Mouse (Mus musculus) intestine, embryonic 16.5 days (tissue): ENCODE data around the gene Prr5l. TPM values are rescaled to one million over a fixed set of nuclear protein-coding genes. Genes with fewer than 3 reads are reported as not detected.

Experiments
- ATAC-seq: fragments of 200-750 bp; cut with Nextera tagmentation; 2 replicates; pipeline ENCODE4 v1.8.0; 2017; ENCODE audit warnings: moderate TSS enrichment, moderate library complexity
- H3K27ac ChIP-seq: fragments of 300-500 bp; sonication (generic); 2 replicates; pipeline ENCODE4 v1.5.1; 2014; ENCODE audit warnings: mild to moderate bottlenecking, low read length
- H3K27me3 ChIP-seq: fragments of 300-500 bp; sonication (generic); replicated peaks from 2 replicates; pipeline ENCODE4 v1.6.1; 2014; ENCODE audit warnings: low read length, control low read depth, mixed read lengths; ENCODE audit not compliant: control insufficient read depth, insufficient read depth
- H3K36me3 ChIP-seq: fragments of 300-500 bp; sonication (generic); 2 replicates; pipeline ENCODE4 v1.6.1; 2014; ENCODE audit warnings: low read length, control low read depth; ENCODE audit not compliant: control insufficient read depth, insufficient read depth
- H3K4me1 ChIP-seq: fragments of 300-500 bp; sonication (generic); 2 replicates; pipeline ENCODE4 v1.6.1; 2014; ENCODE audit warnings: low read length, control low read depth, mixed read lengths; ENCODE audit not compliant: control insufficient read depth, insufficient read depth
- H3K4me2 ChIP-seq: fragments of 300-500 bp; sonication (generic); 2 replicates; pipeline ENCODE4 v1.6.1; 2014; ENCODE audit warnings: low read depth, low read length, control low read depth
- H3K4me3 ChIP-seq: fragments of 300-500 bp; sonication (generic); 2 replicates; pipeline ENCODE4 v1.5.1; 2014; ENCODE audit warnings: mild to moderate bottlenecking, low read length
- H3K9ac ChIP-seq: fragments of 300-500 bp; sonication (generic); 2 replicates; pipeline ENCODE4 v1.6.1; 2014; ENCODE audit warnings: low read depth, low read length
- H3K9me3 ChIP-seq: fragments of 300-500 bp; sonication (generic); 2 replicates; pipeline ENCODE4 v1.6.1; 2016; ENCODE audit warnings: low read length, control low read depth; ENCODE audit not compliant: control insufficient read depth
- WGBS: fragments of 180-500 bp; shearing (Covaris S2); extraction: QIAGEN DNeasy Blood & Tissue Kit; methylation state at CpG from one replicate; pipeline ENCODE4 v1.1.7; 2014; 5-methylcytosine and 5-hydroxymethylcytosine counted together
- polyA plus RNA-seq: library from polyadenylated mRNA; unstranded; fragments of >200 nt; fragmentation: Nextera tagmentation; extraction: Ambion mirVana; gene quantifications from 2 replicates; pipeline ENCODE4 v1.2.1, GENCODE M21; 2015

Prr5l gene
- polyA plus RNA-seq, 1 experiment from 2014 or later: 23.9 TPM

DNA sequence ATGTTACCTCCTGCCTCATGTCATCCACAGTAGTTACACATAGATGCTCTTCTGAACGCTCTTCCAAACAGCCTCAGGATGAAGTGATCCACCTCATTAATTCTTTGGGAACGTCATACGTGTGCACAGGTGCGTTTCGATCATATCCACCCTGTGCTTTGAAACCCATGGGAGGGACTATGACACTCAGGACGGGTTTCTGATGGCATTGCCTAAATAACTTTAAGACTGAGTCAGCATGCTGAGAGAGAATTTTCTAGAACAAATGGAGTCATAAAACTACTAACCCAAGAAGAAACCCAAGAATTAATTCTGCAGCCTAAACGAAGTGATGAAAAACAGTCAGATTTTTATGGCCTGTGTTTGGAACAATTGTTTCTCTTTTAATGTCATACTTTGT, 40.1 kb downstream of the Prr5l start:
- H3K9ac ChIP-seq: no peak overlapping the region
- no peak overlapping the region for H3K27ac ChIP-seq
- H3K4me3 ChIP-seq: no peak overlapping the region
- ATAC-seq: no peak
- 79% methylated on average over 7 of the region's 7 CpGs for WGBS
- no peaks in the 10 kb centered on the region for H3K27me3 ChIP-seq
- no peaks in the 10 kb centered on the region for H3K36me3 ChIP-seq
- H3K4me2 ChIP-seq: no peak overlapping the region
- no peaks in the 10 kb centered on the region for H3K9me3 ChIP-seq
- no peaks in the 10 kb centered on the region for H3K4me1 ChIP-seq

DNA sequence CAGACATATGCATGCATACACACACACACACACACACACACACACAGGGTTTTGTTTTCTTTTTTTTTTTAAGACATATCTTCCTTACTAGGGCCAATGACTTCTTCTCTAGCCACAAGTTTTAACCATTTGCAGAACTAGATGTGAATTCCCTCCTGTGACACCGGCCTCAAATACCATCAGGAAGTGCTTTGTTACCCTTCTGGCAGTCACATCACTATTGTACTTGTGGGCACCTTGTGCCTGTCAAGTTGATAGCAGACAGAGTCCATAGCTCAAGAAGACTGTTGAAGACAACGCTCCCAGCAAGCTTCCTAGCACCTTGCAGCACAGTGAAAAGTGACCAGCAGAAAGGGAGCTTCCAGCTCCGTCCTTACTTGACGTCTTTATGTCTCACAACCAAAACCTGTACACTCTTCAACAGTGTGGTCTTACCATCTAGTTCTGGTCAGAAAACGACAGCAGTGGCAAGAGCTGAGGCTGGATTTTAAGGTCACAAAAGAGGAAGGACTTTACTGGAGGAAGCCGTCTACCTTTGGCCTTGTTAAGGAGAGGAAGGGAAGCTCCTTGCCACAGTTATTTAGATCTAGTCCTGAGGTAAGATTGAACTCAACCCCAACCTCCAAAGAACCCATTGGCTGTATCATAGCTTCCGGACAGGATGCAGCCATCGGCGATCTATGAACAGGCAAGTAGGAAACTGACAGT, 47.9 kb downstream of the Prr5l start:
- Histone ChIP-seq H3K9ac (no peak overlapping the region), H3K4me2 (no peak overlapping the region), H3K9me3 (no peaks in the 10 kb centered on the region), H3K4me1 (peaks cover 4% of the 10 kb centered on the region; the same call in 1 of the 2 replicates), H3K27me3 (no peaks in the 10 kb centered on the region), H3K4me3 (no peak overlapping the region), H3K36me3 (no peaks in the 10 kb centered on the region), H3K27ac (no peak overlapping the region)
- no peak for ATAC-seq
- 81% methylated on average over 9 of the region's 9 CpGs for WGBS

DNA sequence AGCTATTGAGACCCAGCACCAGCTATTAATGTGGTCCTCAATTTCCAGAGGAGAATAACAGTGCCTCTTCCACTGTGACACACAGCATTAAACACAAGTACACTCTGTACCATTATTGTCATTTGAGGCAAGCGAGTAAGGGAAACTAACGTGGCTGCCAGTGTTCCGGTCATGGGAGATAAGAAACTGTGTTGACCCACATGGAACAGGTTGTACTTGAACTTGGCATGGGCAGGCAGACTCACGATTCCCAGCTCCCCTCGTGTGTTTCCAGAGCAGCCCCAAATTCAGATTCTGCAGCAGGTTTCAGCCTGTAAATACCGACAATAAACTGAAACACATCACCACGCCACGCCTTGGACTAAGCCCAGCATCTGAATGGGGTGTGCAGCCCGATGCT, 50.5 kb downstream of the Prr5l start:
- H3K9me3 ChIP-seq: no peaks in the 10 kb centered on the region
- no peak overlapping the region for H3K27ac ChIP-seq
- H3K4me1 ChIP-seq: peaks cover 9% of the 10 kb centered on the region; the same call in 1 of the 2 replicates
- H3K36me3 ChIP-seq: no peaks in the 10 kb centered on the region
- no peak overlapping the region for H3K9ac ChIP-seq
- no peaks in the 10 kb centered on the region for H3K27me3 ChIP-seq
- H3K4me2 ChIP-seq: no peak overlapping the region
- WGBS: 75% methylated on average over 9 of the region's 9 CpGs
- no peak overlapping the region for H3K4me3 ChIP-seq
- no peak for ATAC-seq

DNA sequence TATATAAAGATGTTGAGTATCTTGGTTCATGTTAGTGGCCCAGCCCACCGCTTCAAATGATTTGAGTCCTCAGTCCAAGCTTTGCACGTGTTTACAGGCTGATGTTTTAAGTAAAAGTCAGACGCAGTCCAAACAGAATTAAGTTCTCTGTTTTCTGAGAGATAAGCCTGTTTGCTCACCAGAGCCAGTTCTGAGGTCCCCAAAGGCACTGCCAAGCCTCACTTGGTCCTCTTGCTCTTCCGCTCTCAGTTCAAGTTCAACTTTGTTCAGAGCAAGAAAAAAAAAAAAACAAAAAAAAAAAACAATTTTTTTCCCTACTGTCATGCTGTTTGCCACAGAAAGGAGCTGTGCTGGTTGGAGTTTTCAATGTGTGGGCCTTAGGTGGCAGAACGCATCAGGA, 51.0 kb downstream of the Prr5l start:
- H3K9me3 ChIP-seq: no peaks in the 10 kb centered on the region
- peaks cover 9% of the 10 kb centered on the region; the same call in 1 of the 2 replicates for H3K4me1 ChIP-seq
- no peak overlapping the region for H3K9ac ChIP-seq
- no peaks in the 10 kb centered on the region for H3K27me3 ChIP-seq
- H3K4me2 ChIP-seq: no peak overlapping the region
- 79% methylated on average over 5 of the region's 5 CpGs for whole genome bisulfite sequencing
- H3K4me3 ChIP-seq: no peak overlapping the region
- no peak for ATAC-seq
- H3K36me3 ChIP-seq: no peaks in the 10 kb centered on the region
- no peak overlapping the region for H3K27ac ChIP-seq

DNA sequence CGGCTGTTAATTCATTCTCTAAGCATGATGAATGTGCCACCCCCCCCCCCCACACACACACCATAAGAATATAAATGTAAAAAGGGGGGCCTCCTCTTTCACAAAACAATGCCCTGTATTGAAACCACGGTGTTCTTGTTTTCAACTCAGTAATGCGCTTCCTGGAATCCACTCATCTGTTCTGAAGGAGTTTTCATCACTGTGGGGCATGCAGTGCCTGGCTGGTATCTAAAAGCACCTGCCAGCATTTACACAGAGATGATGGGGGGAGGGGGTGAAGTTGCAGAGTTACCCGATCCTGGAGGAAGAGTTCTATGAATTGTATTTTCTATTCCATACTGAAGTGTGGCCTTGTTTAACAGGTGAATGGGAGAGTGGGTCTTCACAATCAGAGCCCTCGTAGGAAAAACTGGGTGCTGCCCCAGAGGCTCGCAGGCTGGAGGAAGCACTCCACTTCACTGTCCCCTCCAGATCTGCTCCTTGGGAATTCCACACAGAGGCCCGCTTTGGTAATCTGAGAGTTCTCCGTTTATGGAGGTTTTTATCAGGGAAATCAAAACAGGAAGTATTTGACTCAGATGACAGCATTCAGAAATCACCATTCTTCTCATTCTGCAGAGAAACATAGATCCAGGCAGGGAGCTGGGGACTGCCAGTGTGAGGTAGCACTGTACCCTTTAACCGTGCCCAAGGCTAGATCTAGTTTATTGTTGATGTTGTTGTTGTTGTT, 52.5 kb downstream of the Prr5l start:
- peaks cover 9% of the 10 kb centered on the region; the same call in 1 of the 2 replicates for H3K4me1 ChIP-seq
- peak; percentile 39 for ATAC-seq
- no peak overlapping the region; the same call in 1 of the 2 replicates for H3K9ac ChIP-seq
- H3K36me3 ChIP-seq: no peaks in the 10 kb centered on the region
- H3K27me3 ChIP-seq: no peaks in the 10 kb centered on the region
- H3K4me2 ChIP-seq: no peak overlapping the region
- 40% methylated on average over 9 of the region's 9 CpGs for WGBS
- H3K9me3 ChIP-seq: no peaks in the 10 kb centered on the region
- peak overlapping the region; percentile 77 for H3K27ac ChIP-seq
- H3K4me3 ChIP-seq: no peak overlapping the region

DNA sequence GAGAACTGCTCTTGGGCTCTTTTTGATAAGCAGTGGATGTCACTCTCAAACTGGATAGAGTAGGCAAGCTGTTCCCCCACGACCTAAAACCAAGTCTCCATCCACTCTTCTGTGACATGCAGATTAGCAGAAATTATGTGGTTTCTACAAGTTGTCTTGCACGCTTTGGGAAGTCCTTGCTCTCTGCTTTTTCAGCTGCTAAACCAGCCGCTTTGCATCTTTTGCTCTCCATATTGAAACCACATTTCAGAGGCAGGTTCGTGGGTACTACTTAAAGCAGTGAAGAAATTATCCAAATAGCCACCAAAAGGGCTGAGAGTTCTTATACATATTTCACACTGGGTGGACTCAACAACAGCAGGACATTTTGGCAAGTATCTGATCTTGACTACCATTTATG, 53.8 kb downstream of the Prr5l start:
- Histone ChIP-seq H3K4me1 (peaks cover 9% of the 10 kb centered on the region; the same call in 1 of the 2 replicates), H3K27ac (no peak overlapping the region), H3K36me3 (no peaks in the 10 kb centered on the region), H3K27me3 (no peaks in the 10 kb centered on the region), H3K4me2 (no peak overlapping the region), H3K9me3 (no peaks in the 10 kb centered on the region), H3K9ac (no peak overlapping the region), H3K4me3 (no peak overlapping the region)
- WGBS: 84% methylated on average over 4 of the region's 4 CpGs
- no peak for ATAC-seq

DNA sequence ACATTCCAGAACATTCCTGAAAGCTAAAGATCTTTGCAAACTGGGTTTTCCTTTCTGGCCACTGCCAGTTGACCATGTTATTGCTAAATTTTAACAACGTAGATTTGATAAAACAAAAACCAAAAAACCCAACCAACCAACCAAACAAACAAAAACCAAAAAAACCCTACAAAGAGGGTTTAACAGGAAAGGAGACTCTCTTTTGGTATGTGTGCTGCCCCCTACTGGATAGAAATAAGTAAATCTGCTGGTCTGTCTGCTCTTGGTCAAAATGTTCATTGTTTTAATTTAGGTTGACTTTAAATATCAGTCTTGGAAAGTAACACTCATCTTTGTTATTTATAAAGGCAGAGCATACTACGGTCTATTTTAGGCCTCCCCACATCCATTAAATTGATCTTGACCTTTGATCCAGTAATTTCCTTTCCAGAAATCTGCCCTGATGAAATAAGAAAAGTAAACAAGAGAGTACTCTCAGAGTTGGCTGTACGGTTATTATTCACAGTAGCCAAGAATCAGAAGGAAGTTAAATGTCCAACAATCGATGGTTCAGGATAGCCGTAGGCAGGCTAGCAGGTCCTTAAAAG, 54.7 kb downstream of the Prr5l start:
- Histone ChIP-seq H3K4me1 (peaks cover 9% of the 10 kb centered on the region; the same call in 1 of the 2 replicates), H3K9ac (no peak overlapping the region), H3K27me3 (no peaks in the 10 kb centered on the region), H3K9me3 (no peaks in the 10 kb centered on the region), H3K27ac (peak overlapping the region; percentile 90), H3K36me3 (no peaks in the 10 kb centered on the region), H3K4me2 (no peak overlapping the region), H3K4me3 (no peak overlapping the region)
- no peak for ATAC-seq
- 37% methylated on average over 5 of the region's 5 CpGs for WGBS

DNA sequence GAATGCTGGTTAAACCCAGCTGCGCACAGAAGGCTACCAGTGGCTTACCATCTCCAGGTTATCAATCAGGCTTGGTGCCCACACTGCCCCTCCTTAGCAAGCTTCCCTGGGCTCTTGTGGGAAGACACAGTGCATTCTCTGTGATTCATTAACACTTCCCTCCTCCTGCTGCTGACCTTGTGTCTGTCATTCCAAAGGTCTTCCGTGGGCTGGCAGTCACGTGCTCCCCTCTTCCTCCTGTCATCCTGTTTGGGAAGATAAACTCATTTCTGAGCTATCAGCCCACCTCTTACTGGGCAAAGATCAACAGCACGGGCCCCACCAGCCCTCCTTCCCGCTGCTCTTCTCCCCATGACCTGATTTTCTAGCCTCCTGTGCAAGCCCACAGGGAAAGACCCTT, 55.2 kb downstream of the Prr5l start:
- no peaks in the 10 kb centered on the region for H3K27me3 ChIP-seq
- 0 out of 2 replicates have a peak overlapping the region, but pooled peaks have one; percentile 6 for H3K4me3 ChIP-seq
- no peak overlapping the region for H3K9ac ChIP-seq
- peak; percentile 90 for ATAC-seq
- peaks cover 9% of the 10 kb centered on the region; the same call in 1 of the 2 replicates for H3K4me1 ChIP-seq
- H3K4me2 ChIP-seq: peak overlapping the region; percentile 14
- no peaks in the 10 kb centered on the region for H3K9me3 ChIP-seq
- H3K36me3 ChIP-seq: no peaks in the 10 kb centered on the region
- peak overlapping the region; percentile 90 for H3K27ac ChIP-seq
- WGBS: 18% methylated on average over 5 of the region's 5 CpGs

DNA sequence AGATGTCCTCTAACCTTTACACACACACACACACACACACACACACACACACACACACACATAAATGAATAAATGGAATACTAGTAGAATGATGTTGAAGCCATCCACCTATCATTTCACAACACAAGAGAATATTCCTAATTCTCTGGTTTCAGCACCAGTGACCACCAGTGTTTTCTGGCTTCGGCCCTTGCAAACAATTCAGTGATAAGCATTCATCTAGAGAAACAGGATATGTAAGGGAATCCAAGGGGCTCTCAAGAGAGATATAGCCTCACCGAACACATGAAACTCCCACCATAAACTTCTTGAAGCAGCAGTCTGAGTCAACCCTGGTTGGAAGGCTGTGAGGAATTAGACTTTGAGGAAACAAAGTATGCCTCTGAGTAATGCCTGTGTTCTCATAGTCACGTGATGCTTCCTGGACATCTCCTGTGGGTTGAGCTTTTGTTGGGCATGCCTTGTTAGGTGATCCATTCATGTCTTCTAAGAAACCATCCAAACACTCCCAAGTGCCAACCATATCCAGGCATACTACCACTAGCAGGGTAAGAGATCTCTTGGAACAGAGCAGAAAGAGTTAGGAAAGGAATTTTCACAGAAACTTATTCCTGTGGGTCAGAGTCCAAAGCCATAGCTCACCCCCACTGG, 55.8 kb downstream of the Prr5l start:
- 63% methylated on average over 3 of the region's 3 CpGs for whole genome bisulfite sequencing
- no peak overlapping the region for H3K9ac ChIP-seq
- H3K4me1 ChIP-seq: peaks cover 9% of the 10 kb centered on the region; the same call in 1 of the 2 replicates
- peak overlapping the region; percentile 90 for H3K27ac ChIP-seq
- ATAC-seq: peak; percentile 69
- H3K27me3 ChIP-seq: no peaks in the 10 kb centered on the region
- H3K4me3 ChIP-seq: peak overlapping the region; percentile 6; the same call in 1 of the 2 replicates
- H3K36me3 ChIP-seq: no peaks in the 10 kb centered on the region
- peak overlapping the region; percentile 21 for H3K4me2 ChIP-seq
- no peaks in the 10 kb centered on the region for H3K9me3 ChIP-seq
